Mouse (Mus musculus) monocyte, adult 5-6 weeks (primary cell): ENCODE data around the gene Ywhab. TPM values are rescaled to one million over a fixed set of nuclear protein-coding genes. Genes with fewer than 3 reads are reported as not detected.
A peak's percentile ranks its signal among the peaks of the same experiment; 100 is the strongest.

Source experiments
- ATAC-seq: fragments of 153-309, 156-312 bp; replicated peaks from 2 replicates; pipeline ENCODE4 v1.8.0; 2017; ENCODE audit warnings: mild to moderate bottlenecking; ENCODE audit not compliant: low TSS enrichment, insufficient number of reproducible peaks, severe bottlenecking, poor library complexity, low FRiP score
- total RNA-seq: library from RNA; stranded (forward); fragments of 200-1000, 200-491, 200-594 nt; gene quantifications from 3 replicates; pipeline ENCODE4 v1.2.3, GENCODE M21; 2017

Gene Ywhab
- total RNA-seq, 1 experiment from 2014 or later: 67.5 TPM

DNA sequence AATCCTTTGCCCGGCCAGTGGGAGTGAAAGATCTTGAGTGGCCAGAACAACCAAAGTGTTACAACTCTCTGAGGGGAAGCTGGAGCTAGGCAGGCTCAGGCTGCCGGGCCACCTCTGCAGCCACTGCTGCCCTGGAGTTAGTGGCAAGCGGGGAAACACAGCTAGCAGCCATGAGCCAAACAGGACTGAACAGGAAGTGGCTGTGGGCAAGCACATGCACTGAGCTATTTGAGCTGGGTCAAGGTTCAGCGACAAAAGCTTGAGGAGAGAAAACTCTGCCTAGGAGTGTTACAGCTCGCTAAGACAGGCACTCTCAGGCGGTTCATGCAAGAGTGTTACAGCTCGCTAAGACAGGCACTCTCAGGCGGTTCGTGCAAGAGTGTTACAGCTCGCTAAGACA, 12.2 kb downstream of the Ywhab start:
- ATAC-seq: peak; percentile 76

- no peak for ATAC-seq
Observed at GRCm38 (mm10) chr2:164007547-164007946, 12.8 kb downstream of the Ywhab start.

GRCm38 (mm10) chr2:164007987-164008545, 13.3 kb downstream of the Ywhab start:
- no peak for ATAC-seq

DNA sequence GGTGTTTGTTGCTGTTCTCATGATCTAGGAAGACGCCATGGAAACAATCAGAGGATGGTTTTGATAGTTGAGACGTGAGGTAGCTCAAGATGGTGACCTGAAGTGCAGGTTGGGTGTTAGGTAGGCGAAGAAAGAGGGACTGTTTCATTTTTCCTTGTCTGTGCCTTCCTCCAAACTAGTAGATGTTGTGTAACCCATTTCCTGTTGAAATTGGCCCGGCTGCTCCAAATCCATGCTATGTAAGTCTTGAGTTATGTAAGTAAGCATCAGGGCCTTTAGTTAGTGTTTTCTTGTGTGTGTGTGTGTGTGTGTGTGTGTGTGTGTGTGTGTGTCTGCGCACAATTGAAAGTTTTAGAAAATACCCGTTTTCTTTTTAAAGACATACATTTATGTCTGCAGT, 14.5 kb downstream of the Ywhab start:
- ATAC-seq: no peak

GRCm38 (mm10) chr2:164010496-164010895, 15.7 kb downstream of the Ywhab start:
- no peak for ATAC-seq

DNA sequence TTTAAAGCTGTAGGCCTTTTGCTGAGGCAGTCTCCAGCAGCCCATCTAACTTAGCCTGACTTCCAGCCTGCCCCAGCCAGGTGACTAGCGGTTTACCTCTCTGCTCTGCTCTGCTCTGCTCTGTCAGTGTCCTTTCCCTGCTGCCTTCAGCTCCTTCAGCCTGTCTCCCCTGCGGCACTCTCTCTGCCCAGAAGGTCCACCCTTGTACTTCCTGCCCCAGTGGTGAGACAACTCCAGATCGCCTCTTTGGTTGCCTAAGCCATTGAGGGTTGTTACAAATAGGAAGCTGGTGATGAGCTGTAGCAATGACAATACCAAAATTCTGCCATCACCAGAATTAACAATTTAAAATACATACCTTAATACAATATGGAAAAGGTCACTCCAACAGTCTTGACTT, 16.2 kb downstream of the Ywhab start:
- 0 out of 2 replicates have a peak, but pooled peaks have one; percentile 48 for ATAC-seq

DNA sequence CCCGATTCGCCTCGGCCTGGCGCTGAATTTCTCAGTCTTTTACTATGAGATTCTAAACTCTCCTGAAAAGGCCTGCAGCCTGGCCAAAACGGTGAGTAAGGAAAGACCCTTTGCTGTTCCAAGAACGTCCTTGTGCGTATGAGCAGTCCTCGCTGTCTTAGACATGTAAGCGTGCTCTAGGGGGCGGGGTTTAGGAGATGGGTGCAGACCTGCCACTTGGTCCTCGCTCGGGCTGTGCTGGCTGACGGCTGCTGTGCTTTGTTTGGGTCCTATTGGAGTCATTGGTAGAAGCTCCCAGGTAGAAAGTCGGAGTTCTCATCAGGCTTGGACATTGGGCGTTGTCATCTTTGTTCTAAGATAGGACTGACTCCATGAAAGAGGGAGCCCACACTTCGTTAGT, 20.5 kb downstream of the Ywhab start:
- no peak for ATAC-seq

GRCm38 (mm10) chr2:164018910-164019309, 24.1 kb downstream of the Ywhab start:
- ATAC-seq: no peak

GRCm38 (mm10) chr2:164019943-164020342, 25.2 kb downstream of the Ywhab start:
- ATAC-seq: no peak

GRCm38 (mm10) chr2:164022104-164022503, 27.3 kb downstream of the Ywhab start:
- no peak for ATAC-seq

GRCm38 (mm10) chr2:164025150-164025549, 30.4 kb downstream of the Ywhab start, which contains the start of gene Pabpc1l:
Pabpc1l (plus strand) TSS chr2:164025450.
- ATAC-seq: no peak

DNA sequence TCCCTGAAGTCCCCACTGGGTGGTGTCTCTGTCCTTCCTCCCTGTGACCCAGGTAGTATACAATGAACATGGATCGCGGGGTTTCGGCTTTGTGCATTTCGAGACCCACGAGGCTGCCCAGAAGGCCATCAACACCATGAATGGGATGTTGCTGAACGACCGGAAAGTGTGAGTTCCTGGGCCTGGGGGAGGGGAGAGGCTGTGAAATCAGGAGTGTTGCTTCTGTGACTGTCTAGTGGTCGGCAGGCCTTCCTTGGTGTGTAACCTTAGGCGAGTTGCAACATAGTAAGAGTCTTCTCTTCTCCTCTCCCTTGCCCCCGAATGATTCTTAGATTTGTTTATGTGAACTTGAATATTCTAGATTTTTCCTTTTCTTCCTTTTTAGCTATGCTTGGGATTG, 36.4 kb downstream of the Ywhab start:
- ATAC-seq: no peak

- ATAC-seq: no peak
Observed at GRCm38 (mm10) chr2:164032973-164033372, 38.2 kb downstream of the Ywhab start.

- no peak for ATAC-seq
Observed at GRCm38 (mm10) chr2:164036520-164037019, 41.8 kb downstream of the Ywhab start.

DNA sequence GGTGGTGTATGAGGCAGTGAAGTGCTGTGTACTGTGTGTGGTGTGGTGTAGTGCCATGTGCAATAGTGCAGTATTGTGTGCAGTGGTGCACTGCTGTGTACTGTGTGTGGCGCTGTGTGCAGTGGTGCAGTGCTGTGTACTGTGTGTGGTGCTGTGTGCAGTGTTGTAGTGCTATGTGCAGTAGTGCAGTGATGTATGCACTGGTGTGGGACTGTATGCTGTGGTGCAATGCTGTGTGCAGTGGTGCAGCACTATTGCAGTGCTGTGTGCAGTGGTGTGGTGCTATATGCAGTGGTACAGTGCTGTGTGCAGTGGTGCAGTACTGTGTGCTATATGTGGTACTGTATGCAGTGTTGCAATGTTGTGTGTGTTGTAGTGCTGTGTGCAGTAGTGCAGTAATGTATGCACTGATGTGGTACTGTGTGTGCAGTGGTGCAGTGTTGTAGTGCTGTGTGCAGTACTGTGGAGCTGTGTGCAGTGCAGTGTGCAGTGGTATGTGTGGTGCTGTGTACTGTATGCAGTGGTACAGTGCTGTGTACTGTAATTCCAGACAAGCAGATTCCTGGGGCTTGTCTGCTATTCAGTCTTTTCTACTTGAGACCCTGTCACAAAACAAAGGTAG, 43.8 kb downstream of the Ywhab start:
- ATAC-seq: no peak

GRCm38 (mm10) chr2:164040949-164041348, 46.2 kb downstream of the Ywhab start:
- ATAC-seq: peak; percentile 92

GRCm38 (mm10) chr2:164041523-164041922, 46.8 kb downstream of the Ywhab start:
- ATAC-seq: no peak

- peak; percentile 67 for ATAC-seq
Observed at GRCm38 (mm10) chr2:164047197-164047690, 52.5 kb downstream of the Ywhab start.

DNA sequence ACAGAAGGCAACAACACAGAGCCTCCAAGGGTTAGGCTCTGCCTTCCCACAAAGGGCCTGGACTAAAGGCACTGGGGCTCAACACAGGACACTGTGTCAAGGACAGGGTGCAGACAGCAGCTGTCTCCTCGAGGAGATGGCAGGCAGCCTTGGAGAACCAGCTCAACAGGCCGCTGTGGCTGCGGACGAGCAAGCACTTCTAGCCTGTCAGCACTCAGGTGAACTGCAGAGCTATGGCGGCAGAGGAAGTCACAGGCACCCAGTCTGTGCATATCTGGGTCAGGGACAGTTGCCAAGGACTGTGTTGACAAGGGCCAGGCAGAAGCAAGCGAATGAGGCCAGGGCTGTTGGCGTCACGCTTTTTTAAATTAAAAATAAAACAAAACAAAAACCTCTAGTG, 59.0 kb downstream of the Ywhab start:
- 0 out of 2 replicates have a peak, but pooled peaks have one; percentile 16 for ATAC-seq

- ATAC-seq: no peak
Observed at GRCm38 (mm10) chr2:164054671-164055070, 59.9 kb downstream of the Ywhab start.
